Mouse (Mus musculus) monocyte, adult 5-6 weeks (primary cell): ENCODE results near the gene Olfr284. TPM values are rescaled to one million over a fixed set of nuclear protein-coding genes. Genes with fewer than 3 reads are reported as not detected.

Experiments
- ATAC-seq: fragments of 153-309, 156-312 bp; replicated peaks from 2 replicates; pipeline ENCODE4 v1.8.0; 2017; ENCODE audit warnings: mild to moderate bottlenecking; ENCODE audit not compliant: low TSS enrichment, insufficient number of reproducible peaks, severe bottlenecking, poor library complexity, low FRiP score
- total RNA-seq: library from RNA; stranded (forward); fragments of 200-1000, 200-491, 200-594 nt; gene quantifications from 3 replicates; pipeline ENCODE4 v1.2.3, GENCODE M21; 2017

Gene Olfr284
- total RNA-seq = not detected in 3 replicates

DNA sequence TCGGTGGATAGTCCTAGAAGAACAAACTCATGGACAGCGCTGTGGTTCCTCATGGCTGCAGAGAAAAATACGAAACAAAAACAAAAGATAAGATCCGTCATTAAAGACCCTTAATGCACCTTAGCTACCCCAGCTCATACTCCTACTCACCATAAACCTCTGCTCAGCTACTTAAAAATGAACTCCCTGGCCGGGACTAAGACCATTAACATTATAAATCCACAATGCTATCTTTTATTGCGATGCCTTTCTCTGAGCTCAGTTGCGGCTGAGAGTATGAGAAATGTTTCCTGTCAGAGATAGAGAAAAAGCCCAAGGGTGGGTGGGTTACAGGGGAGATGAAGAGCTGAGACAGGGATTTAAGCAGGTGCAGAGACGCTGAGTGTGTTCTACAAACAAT, at the start of gene Olfr284:
TSS of gene Olfr284 (minus strand) at position 101 of the 400 bp plus-strand sequence.
- ATAC-seq = no peak

DNA sequence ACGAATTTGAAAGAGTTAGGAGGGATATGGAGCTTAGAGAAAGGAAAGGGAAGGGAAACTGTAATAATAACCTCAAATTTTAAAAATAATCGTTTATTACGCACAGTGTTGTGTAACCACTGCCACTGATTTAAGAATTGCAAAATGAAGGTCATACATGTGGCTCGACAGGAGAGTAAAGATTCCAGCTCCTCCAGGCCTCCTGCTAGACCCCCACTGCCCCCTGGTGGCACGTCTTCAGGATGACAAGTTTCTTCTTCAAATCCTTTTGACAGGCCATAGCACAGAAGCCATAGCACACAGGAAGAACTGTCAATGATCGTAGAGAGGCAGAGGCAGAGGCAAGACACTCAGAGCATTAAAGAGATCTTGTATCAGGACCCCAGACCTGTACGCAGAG, 49.0 kb upstream of the Olfr284 start:
- ATAC-seq = peak; percentile 73; the same call in 1 of the 2 replicates

DNA sequence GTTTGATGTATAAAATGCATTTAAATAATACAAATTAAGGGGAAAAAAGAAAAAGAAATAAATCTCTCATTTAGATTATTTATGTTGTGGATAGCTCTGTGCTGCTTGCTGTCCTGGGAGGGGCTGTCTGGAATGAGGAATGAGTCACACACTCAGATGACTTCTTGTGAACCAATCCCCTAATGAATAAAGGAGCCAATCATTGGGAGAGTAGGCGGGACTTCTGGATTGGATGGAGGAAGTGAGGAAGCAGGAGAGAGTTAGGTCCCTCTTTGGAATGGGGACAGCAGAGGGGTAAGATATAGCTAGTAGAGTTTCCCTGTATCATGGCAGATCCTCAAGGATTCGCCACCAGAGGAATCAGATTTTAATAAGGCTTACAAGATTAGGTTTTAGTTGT, 46.8 kb upstream of the Olfr284 start:
- no peak for ATAC-seq

DNA sequence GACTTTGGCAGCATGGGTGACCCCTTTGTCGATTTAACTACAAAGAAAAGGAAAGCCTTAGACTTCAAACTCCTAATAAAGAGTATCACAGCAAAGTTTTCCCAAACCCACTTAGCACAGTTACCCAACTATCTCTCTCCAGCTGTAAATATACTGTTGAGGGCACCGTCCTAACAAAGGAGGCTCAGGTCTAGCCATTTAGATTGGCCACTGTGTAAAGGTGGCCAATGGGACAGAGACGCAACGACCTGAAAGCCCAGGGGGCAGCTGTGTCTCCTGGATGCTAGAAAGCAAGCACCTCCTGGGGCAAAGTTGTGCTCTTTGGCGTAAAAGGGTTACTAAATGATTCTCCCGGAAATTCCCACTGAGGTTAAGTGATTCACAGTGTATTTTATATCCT, 40.1 kb upstream of the Olfr284 start, which contains the start of gene Olfr283:
TSS of gene Olfr283 (minus strand) at position 101 of the 400 bp plus-strand sequence.
- no peak for ATAC-seq

DNA sequence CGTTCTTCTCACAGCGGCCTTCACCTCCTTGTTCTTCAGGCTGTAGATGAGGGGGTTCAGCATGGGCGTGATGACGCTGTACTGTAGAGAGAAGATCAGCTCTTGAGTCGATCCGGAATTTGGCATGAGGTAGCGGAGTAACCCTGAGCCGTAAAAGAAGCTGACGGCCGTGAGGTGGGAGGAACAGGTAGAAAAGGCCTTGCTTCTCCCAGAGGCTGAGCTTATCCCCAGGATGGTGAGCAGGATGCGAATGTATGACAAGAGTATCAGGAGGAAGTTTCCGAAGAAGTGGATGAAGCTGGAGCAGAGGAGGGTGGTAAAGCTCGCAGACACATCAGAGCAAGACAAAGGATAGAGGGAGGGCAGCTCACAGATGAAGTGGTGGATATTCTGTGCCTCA, 37.4 kb upstream of the Olfr284 start:
- no peak for ATAC-seq

DNA sequence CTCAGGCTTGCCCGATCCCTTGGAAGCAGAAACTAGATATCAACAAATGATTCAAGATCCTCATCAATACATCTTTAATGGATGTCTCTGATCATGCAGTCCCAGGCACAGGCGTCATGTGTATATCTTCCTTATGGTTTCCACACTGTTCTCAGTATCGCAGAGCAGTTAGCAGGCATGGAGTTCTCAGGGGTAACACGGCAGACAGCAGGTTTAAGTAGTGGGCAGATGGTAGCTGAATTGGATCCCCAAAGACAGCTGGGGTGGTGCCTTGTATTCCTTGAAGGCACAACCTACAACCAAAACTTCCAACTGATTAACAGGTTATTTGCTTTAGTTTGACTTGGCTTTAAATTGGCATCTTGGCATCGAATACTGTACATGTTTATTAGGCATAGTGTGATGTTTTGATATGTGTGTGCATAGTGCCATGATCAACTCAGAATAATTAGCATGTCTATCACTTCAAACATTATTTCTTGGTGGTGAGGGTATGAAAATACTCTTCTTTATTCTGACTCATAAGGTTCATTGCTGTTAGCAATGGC, 23.5 kb downstream of the Olfr284 start, which contains the start of gene Olfr285:
TSS of gene Olfr285 (minus strand) at position 177 of the 548 bp plus-strand sequence.
- no peak for ATAC-seq

DNA sequence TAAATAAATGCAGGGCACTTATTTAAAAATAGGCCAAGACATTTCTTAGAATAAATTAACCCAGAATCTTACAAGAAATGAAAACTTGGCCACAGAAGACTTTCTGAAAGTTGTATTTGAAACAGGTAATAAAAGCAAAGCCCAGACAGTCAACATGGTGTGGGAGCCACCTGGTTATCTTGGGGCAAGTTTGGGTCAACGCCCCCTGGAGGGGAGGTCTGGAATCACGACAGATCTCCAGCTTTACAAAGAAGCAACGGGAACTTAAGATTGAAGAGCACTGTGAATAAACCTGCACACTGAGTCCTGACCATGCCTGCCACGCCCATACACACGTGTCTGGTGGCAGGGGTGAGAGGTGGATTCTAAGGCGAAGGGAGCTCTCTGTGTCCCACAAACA, 25.1 kb downstream of the Olfr284 start:
- ATAC-seq = no peak

DNA sequence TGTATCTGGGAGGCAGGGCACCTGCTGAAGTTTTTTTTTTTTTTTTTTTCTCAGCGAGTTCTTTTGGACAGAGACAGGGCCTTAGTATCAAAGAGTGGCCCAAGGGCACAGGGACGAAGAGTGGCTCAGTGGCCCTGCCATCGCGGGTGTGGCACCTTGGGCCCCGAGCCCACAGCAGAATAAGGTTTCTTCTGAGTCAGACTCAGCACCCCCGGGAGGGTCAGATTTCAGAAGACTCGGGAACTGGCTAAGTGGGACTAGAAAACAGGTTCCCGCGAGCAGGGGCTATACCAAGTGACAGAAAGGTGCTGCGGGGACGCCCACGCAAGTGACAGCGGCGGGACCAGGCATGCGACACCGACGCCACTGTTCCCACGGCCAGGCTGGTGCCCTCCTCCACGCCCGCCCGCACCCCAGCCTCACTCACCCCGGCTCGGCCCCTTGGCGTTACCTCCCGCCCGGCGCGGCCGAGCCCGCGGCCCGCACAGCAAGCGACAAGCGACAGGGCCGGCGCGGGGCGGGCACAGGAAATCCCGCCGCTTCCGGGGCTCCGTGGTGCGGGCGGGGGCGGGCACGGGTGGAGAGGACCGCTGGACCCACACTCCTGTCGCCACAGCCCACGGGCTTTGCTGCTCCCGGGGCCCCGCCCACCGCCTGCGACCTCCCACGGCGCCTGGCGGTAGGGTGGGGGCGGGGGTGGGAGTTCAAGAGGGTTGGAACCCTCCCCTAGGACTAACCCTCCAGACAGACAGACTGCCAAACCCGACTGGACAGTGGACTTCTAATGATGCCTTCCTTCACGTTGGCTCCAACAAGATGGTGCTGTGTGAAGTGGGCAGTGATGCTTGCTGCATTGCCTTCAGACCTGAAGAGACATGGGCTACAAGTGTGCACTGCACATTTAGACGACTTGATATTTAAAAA, 44.9 kb downstream of the Olfr284 start, which contains the start of gene Zfp641:
TSS of gene Zfp641 (minus strand) at position 534 of the 924 bp plus-strand sequence.
- ATAC-seq = no peak

DNA sequence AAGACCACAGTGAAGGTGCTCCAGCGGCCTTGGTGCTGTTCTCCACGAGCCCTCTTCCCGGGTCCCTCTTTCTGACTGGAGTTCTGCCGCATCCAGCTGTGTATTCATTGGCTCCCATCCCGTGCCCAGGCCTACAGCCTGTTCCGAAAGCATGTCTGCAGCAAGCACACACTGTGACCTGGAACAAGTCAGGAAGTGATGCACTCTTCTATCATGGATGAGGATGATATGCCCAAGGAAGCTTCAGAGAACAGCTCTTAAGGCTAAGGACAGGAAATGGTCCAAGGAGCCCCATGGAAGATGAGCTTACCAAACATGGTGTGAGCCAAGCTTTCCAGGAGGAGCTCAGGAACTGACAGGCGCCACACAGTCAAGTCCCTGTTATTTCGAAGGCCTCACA, 47.1 kb downstream of the Olfr284 start:
- ATAC-seq = no peak

Other genes starting within 250 kb of the Olfr284 start
- 2.6 to 3.4 TPM (median 3.3 TPM) in 3 replicates for gene Pfkm, start 248.4 kb downstream of the Olfr284 start, total RNA-seq
- 39.4 to 66.2 TPM (median 59.8 TPM) in 3 replicates for gene Senp1, start 247.2 kb downstream of the Olfr284 start, total RNA-seq
- gene Asb8, start 175.4 kb downstream of the Olfr284 start, total RNA-seq = 21.4 to 28.3 TPM (median 21.7 TPM) in 3 replicates
- gene Ccdc184, start 173.8 kb downstream of the Olfr284 start, total RNA-seq = not detected in 3 replicates
- gene Olfr288, start 145.4 kb downstream of the Olfr284 start, total RNA-seq = not detected in 3 replicates
- gene Gm44579, start 120.0 kb downstream of the Olfr284 start, total RNA-seq = not detected in 3 replicates
- not detected in 3 replicates for gene Olfr287, start 119.9 kb downstream of the Olfr284 start, total RNA-seq
- gene Olfr286, start 106.5 kb downstream of the Olfr284 start, total RNA-seq = not detected in 3 replicates
- gene H1fnt, start 83.7 kb downstream of the Olfr284 start, total RNA-seq = not detected in 3 replicates
- not detected in 3 replicates for gene Zfp641, start 44.8 kb downstream of the Olfr284 start, total RNA-seq
- gene Olfr285, start 23.6 kb downstream of the Olfr284 start, total RNA-seq = not detected in 3 replicates
- not detected in 3 replicates for gene Olfr283, start 40.0 kb upstream of the Olfr284 start, total RNA-seq
- not detected in 3 replicates for gene Olfr282, start 90.2 kb upstream of the Olfr284 start, total RNA-seq
- gene Olfr281, start 111.6 kb upstream of the Olfr284 start, total RNA-seq = not detected in 3 replicates
- not detected in 3 replicates for gene OR5BS1P, start 128.9 kb upstream of the Olfr284 start, total RNA-seq
- gene Lalba, start 141.7 kb upstream of the Olfr284 start, total RNA-seq = not detected in 3 replicates
- gene Olfr279, start 151.4 kb upstream of the Olfr284 start, total RNA-seq = not detected in 3 replicates
- 35.4 to 46.2 TPM (median 40.6 TPM) in 3 replicates for gene Kansl2, start 193.3 kb upstream of the Olfr284 start, total RNA-seq
- gene Ccnt1, start 229.9 kb upstream of the Olfr284 start, total RNA-seq = 112 to 132 TPM (median 124 TPM) in 3 replicates
- gene 4930415O20Rik, start 230.0 kb upstream of the Olfr284 start, total RNA-seq = not detected in 3 replicates